In genomic region chr5:149381948-149382347, GRCm38 (mm10) we compare ENCODE assay signal across 20 mouse cellular contexts. TPM values are rescaled to one million over a fixed set of nuclear protein-coding genes. Genes with fewer than 3 reads are reported as not detected.
A peak's percentile ranks its signal among the peaks of the same experiment; 100 is the strongest.
DNase-seq lines count a peak whose midpoint lies in the region; ATAC-seq lines count a peak whose summit lies in the region.
"Had no signal": no experiment of that assay in that cellular context is flagged by ENCODE, and none has a peak within 500 bp of the region (broad histone marks: within the 10 kb centered on the region; RNA-seq: fewer than 3 reads in every experiment).

No protein-coding gene starts in this region.

- no peak for ATAC-seq in lung, embryonic 15.5 days (ENCODE audit: borderline replicate concordance, extremely low read depth, low FRiP score, low TSS enrichment)
- ATAC-seq in stomach, embryonic 15.5 days (ENCODE audit: insufficient read depth, low FRiP score, low read depth): no peak
- ATAC-seq: forebrain, embryonic 13.5 days; inflammation-experienced regulatory T-cells, adult 6 months had no signal

- no peaks in the 10 kb centered on the region for H3K36me3 ChIP-seq in lung, embryonic 15.5 days
- no peaks in the 10 kb centered on the region for H3K36me3 ChIP-seq in stomach, embryonic 15.5 days
- H3K36me3 ChIP-seq: kidney, embryonic 15.5 days; midbrain, embryonic 12.5 days had no signal

- peaks cover 35% of the 10 kb centered on the region for H3K4me1 ChIP-seq in lung, embryonic 15.5 days
- H3K4me1 ChIP-seq in stomach, embryonic 15.5 days: peaks cover 13% of the 10 kb centered on the region; the same call in 1 of the 2 replicates

- H3K9me3 ChIP-seq in lung, embryonic 15.5 days: no peaks in the 10 kb centered on the region
- H3K9me3 ChIP-seq in stomach, embryonic 15.5 days: no peaks in the 10 kb centered on the region
- H3K9me3 ChIP-seq: forebrain, embryonic 13.5 days; kidney, embryonic 15.5 days had no signal

- no peak overlapping the region for H3K4me3 ChIP-seq in lung, embryonic 15.5 days
- no peak overlapping the region for H3K4me3 ChIP-seq in stomach, embryonic 15.5 days (replicated peaks)
- H3K4me3 ChIP-seq: forebrain, embryonic 13.5 days; kidney, embryonic 15.5 days; layer of hippocampus, adult 2 months; midbrain, embryonic 12.5 days had no signal

- H3K27ac ChIP-seq in lung, embryonic 15.5 days: peak overlapping the region; percentile 37; the same call in 1 of the 2 replicates
- H3K27ac ChIP-seq in stomach, embryonic 15.5 days: peak overlapping the region; percentile 32; the same call in 1 of the 2 replicates
- H3K27ac ChIP-seq: kidney, embryonic 15.5 days; layer of hippocampus, adult 2 months had no signal

- H3K9ac ChIP-seq in lung, embryonic 15.5 days: no peak overlapping the region
- no peak overlapping the region for H3K9ac ChIP-seq in stomach, embryonic 15.5 days
- H3K9ac ChIP-seq: forebrain, embryonic 13.5 days; kidney, embryonic 15.5 days; midbrain, embryonic 12.5 days had no signal

- no peaks in the 10 kb centered on the region for H3K27me3 ChIP-seq in lung, embryonic 15.5 days
- H3K27me3 ChIP-seq in stomach, embryonic 15.5 days (replicated peaks): no peaks in the 10 kb centered on the region
- H3K27me3 ChIP-seq: forebrain, embryonic 13.5 days; kidney, embryonic 15.5 days; midbrain, embryonic 12.5 days had no signal

- peak; percentile 69 for DNase-seq in gastrocnemius, adult 18-20 months (ENCODE audit: low spot score)
- DNase-seq in gastrocnemius, postnatal 10 days: no peak
- DNase-seq in lung, postnatal 14 days: no peak
- DNase-seq in gastrocnemius, adult 8-10 months (ENCODE audit: low spot score in 2 of 2): peak; percentile 44 to 66
- DNase-seq in left cerebral cortex, adult 11 months (ENCODE audit: low spot score): no peak
- DNase-seq in yolk sac, embryonic 10.5 days (ENCODE audit: low spot score): no peak
- DNase-seq: adrenal gland, postnatal 10 days; cerebellum, adult 9-10 months; left cerebral cortex, postnatal 4 days; right cerebral cortex, postnatal 25 days; thymus, postnatal 14 days had no signal

- H3K4me2 ChIP-seq in lung, embryonic 15.5 days: no peak overlapping the region
- H3K4me2 ChIP-seq in stomach, embryonic 15.5 days: no peak overlapping the region
- H3K4me2 ChIP-seq: forebrain, embryonic 13.5 days; kidney, embryonic 15.5 days; midbrain, embryonic 12.5 days had no signal

- 48% methylated on average over 4 of the region's 4 CpGs for WGBS in lung, embryonic 15.5 days
- WGBS in stomach, embryonic 15.5 days: 42% methylated on average over 4 of the region's 4 CpGs

RNA-seq across cellular contexts. Expression of gene Medag, which starts 29.6 kb away (rescaled TPM):
- total RNA-seq in gastrocnemius, adult 18-20 months (2021): 10 to 100 TPM in 1 of 2 experiments, 1 to 10 TPM in 1; 9.5 to 15.6 TPM
- 10 to 100 TPM; 19.6 to 21.6 TPM for total RNA-seq in gastrocnemius, postnatal 10 days (2021)
- 0.92 and 1.5 TPM in 2 replicates for polyA plus RNA-seq in lung, embryonic 15.5 days (2015; fragmentation: Nextera tagmentation; extraction: Ambion mirVana)
- 10 to 100 TPM in 2 of 4 experiments, 1 to 10 TPM in 2; 6.8 to 11.4 (median 9.4) TPM for total RNA-seq in gastrocnemius, adult 8-10 months (2022)
- polyA plus RNA-seq in stomach, embryonic 15.5 days (2015; fragmentation: Nextera tagmentation; extraction: Ambion mirVana): 2.8 TPM in 2 replicates

RNA-seq across cellular contexts. Expression of gene Tex26, which starts 57.5 kb away (rescaled TPM):
- total RNA-seq in gastrocnemius, adult 18-20 months (2021): not detected
- under 1 TPM in 1 of 2 experiments, not detected in 1; 0.27 TPM for total RNA-seq in gastrocnemius, postnatal 10 days (2021)
- polyA plus RNA-seq in lung, embryonic 15.5 days (2015; fragmentation: Nextera tagmentation; extraction: Ambion mirVana): 1.4 and 1.7 TPM in 2 replicates
- total RNA-seq in gastrocnemius, adult 8-10 months (2022): not detected
- polyA plus RNA-seq in stomach, embryonic 15.5 days (2015; fragmentation: Nextera tagmentation; extraction: Ambion mirVana): 0.27 and 0.41 TPM in 2 replicates
- total RNA-seq: heart, postnatal 10 days had no signal
- polyA plus RNA-seq: inflammation-experienced regulatory T-cells, adult 6 months; liver, embryonic 16.5 days had no signal

Comparison
In these comparisons a context has a peak if more than half of its experiments do, and no peak if none do; other contexts are left out.
1. DNase-seq: peak in gastrocnemius, adult 18-20 months (single experiment) and gastrocnemius, adult 8-10 months (2 of 2); none in gastrocnemius, postnatal 10 days (single experiment), lung, postnatal 14 days (single experiment), left cerebral cortex, adult 11 months (single experiment) and yolk sac, embryonic 10.5 days (single experiment).